Mouse (Mus musculus) limb, embryonic 13.5 days (tissue): ENCODE measurements at regions not wholly inside any gene's neighbourhood (a gene's known extent, or its start where the extent isn't known, plus 50 kb on each side); places are given as distances from the start of the nearest gene placed in this dataset.

ENCODE experiments used
- ATAC-seq: fragments of 200-750 bp; cut with Nextera tagmentation; 2 replicates; pipeline ENCODE4 v1.8.0; 2017; ENCODE audit warnings: low read depth, moderate number of reproducible peaks, moderate TSS enrichment; ENCODE audit not compliant: low FRiP score
- H3K27ac ChIP-seq: fragments of 300-500 bp; sonication (generic); 2 replicates; pipeline ENCODE4 v1.5.1; 2015; ENCODE audit warnings: inconsistent platforms, mild to moderate bottlenecking, moderate library complexity
- H3K27me3 ChIP-seq: fragments of 300-500 bp; sonication (generic); 2 replicates; pipeline ENCODE4 v1.6.1; 2015; ENCODE audit warnings: mild to moderate bottlenecking, inconsistent platforms
- H3K36me3 ChIP-seq: fragments of 300-500 bp; sonication (generic); 2 replicates; pipeline ENCODE4 v1.6.1; 2015; ENCODE audit warnings: inconsistent platforms, mild to moderate bottlenecking, moderate library complexity
- H3K4me1 ChIP-seq: fragments of 300-500 bp; sonication (generic); 2 replicates; pipeline ENCODE4 v1.6.1; 2015; ENCODE audit warnings: inconsistent platforms
- H3K4me2 ChIP-seq: fragments of 300-500 bp; sonication (generic); replicated peaks from 2 replicates; pipeline ENCODE4 v1.6.1; 2015; ENCODE audit warnings: inconsistent platforms, mild to moderate bottlenecking, moderate library complexity
- H3K4me3 ChIP-seq: fragments of 300-500 bp; sonication (generic); 2 replicates; pipeline ENCODE4 v1.5.1; 2015; ENCODE audit warnings: moderate library complexity, mild to moderate bottlenecking, inconsistent platforms
- H3K9ac ChIP-seq: fragments of 300-500 bp; sonication (generic); 2 replicates; pipeline ENCODE4 v1.6.1; 2015; ENCODE audit warnings: mild to moderate bottlenecking, inconsistent platforms
- H3K9me3 ChIP-seq: fragments of 300-500 bp; sonication (generic); 2 replicates; pipeline ENCODE4 v1.6.1; 2016; ENCODE audit warnings: inconsistent platforms
- WGBS: fragments of 180-500 bp; shearing (Covaris S2); methylation state at CpG from one replicate; pipeline ENCODE4 v1.1.7; 2015; 5-methylcytosine and 5-hydroxymethylcytosine counted together

GRCm38 (mm10) chr15:36896265-36896664 is 111.3 kb downstream of the Zfp706 start:
- no peaks in the 10 kb centered on the region for H3K36me3 ChIP-seq
- WGBS, result 74% methylated on average over 4 of the region's 4 CpGs
- ATAC-seq, result no peak

GRCm38 (mm10) chr15:36895031-36895430 is 112.5 kb downstream of the Zfp706 start:
- Histone ChIP-seq H3K4me3 (no peak overlapping the region), H3K27me3 (peaks cover 6% of the 10 kb centered on the region; the same call in 1 of the 2 replicates), H3K4me2 (no peak overlapping the region), H3K36me3 (no peaks in the 10 kb centered on the region), H3K27ac (no peak overlapping the region), H3K4me1 (peaks cover 24% of the 10 kb centered on the region), H3K9me3 (no peaks in the 10 kb centered on the region), H3K9ac (no peak overlapping the region)
- no peak for ATAC-seq
- WGBS, result 90% methylated on average over 4 of the region's 4 CpGs

More at GRCm38 (mm10) chr15:36896265-36896664, 111.3 kb downstream of the Zfp706 start:
- Histone ChIP-seq H3K9me3 (no peaks in the 10 kb centered on the region), H3K4me3 (no peak overlapping the region), H3K4me2 (no peak overlapping the region), H3K27ac (no peak overlapping the region), H3K9ac (no peak overlapping the region), H3K27me3 (0 out of 2 replicates have a peak, but pooled peaks cover 3% of the 10 kb centered on the region), H3K4me1 (peaks cover 34% of the 10 kb centered on the region)

DNA sequence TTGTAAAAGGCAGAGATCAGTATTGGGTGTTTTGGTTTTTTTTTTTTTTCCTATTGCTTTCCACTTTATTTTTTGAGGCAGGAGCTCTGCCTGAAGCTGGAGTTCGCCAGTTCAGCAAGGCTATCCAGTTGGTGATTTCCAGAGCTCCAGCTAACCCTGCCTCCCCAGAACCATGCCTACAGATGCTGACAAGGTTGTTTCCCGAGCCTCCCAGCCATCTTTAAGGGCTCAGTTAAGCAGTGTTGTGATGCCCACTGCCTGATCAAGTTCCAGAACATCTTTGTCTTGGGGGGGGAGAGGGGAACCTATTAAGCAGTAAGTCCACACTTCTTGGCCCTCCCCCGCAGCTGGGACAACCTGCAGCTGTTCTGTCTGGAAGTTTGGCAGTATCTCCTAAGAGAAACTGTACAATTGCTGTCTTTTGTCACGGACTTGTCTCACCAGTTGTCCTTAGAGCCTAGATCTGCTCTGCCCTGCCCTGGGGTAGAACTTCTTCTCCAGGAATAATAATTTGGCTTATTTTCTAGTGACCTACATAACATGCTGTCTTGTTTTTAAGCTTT is 114.1 kb downstream of the Zfp706 start:
- Histone ChIP-seq H3K4me1 (peaks cover 23% of the 10 kb centered on the region), H3K27me3 (peaks cover 6% of the 10 kb centered on the region; the same call in 1 of the 2 replicates), H3K4me2 (peak overlapping the region; percentile 49; the same call in 1 of the 2 replicates), H3K4me3 (no peak overlapping the region), H3K9me3 (no peaks in the 10 kb centered on the region), H3K9ac (no peak overlapping the region), H3K27ac (no peak overlapping the region), H3K36me3 (no peaks in the 10 kb centered on the region)
- WGBS, result 38% methylated on average over 4 of the region's 4 CpGs
- ATAC-seq, result 0 out of 2 replicates have a peak, but pooled peaks have one; percentile 40

DNA sequence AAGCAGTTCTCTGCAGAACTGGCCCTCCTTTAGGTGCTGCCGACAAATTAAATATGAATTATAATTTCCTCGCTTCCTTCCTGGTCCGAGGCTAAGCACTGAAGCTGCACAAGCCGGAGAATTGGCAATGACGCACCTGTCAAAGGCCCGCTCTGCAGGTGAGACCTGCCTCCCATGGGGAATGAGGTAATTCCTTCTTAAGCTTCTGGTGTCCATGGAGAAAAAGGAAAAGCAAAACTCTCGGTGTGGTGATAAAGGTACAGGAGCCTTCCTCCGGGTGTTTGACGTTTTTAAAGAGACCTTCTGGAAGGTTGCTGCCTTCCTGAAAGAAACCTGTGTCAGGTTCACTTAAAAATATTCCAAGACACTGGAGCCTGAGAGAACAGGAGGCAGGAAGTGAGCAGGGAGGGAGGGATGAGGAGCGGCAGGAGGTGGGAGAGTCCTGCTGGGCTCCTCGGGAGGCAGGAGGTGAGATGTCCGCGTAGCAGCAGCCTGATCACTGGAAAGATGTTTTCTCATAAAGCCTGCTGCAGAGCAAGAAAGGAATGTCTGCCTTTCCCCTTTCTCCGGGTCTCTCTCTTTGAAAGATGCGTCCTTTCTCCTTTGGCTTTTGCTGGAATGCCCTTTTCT is 114.9 kb downstream of the Zfp706 start:
- Histone ChIP-seq H3K4me2 (peak overlapping the region; percentile 49), H3K9me3 (no peaks in the 10 kb centered on the region), H3K4me3 (no peak overlapping the region), H3K4me1 (peaks cover 23% of the 10 kb centered on the region), H3K9ac (0 out of 2 replicates have a peak overlapping the region, but pooled peaks have one; percentile 0), H3K27ac (no peak overlapping the region), H3K36me3 (no peaks in the 10 kb centered on the region), H3K27me3 (peaks cover 6% of the 10 kb centered on the region; the same call in 1 of the 2 replicates)
- 7% methylated on average over 15 of the region's 15 CpGs for WGBS
- ATAC-seq, result 0 out of 2 replicates have a peak, but pooled peaks have one; percentile 36

- no peaks in the 10 kb centered on the region for H3K9me3 ChIP-seq
- peaks cover 6% of the 10 kb centered on the region; the same call in 1 of the 2 replicates for H3K27me3 ChIP-seq
- WGBS, result 18% methylated on average over 12 of the region's 12 CpGs
- no peak overlapping the region for H3K4me3 ChIP-seq
- H3K36me3 ChIP-seq, result no peaks in the 10 kb centered on the region
- H3K9ac ChIP-seq, result no peak overlapping the region
- no peak for ATAC-seq
- H3K27ac ChIP-seq, result no peak overlapping the region
- H3K4me1 ChIP-seq, result peaks cover 23% of the 10 kb centered on the region
- no peak overlapping the region for H3K4me2 ChIP-seq
These were observed 115.7 kb downstream of the Zfp706 start for GRCm38 (mm10) chr15:36891851-36892250.

GRCm38 (mm10) chr15:36891296-36891695 is 116.3 kb downstream of the Zfp706 start:
- 71% methylated on average over 1 of the region's 1 CpGs for WGBS
- Histone ChIP-seq H3K9ac (no peak overlapping the region), H3K9me3 (no peaks in the 10 kb centered on the region), H3K4me1 (peaks cover 23% of the 10 kb centered on the region), H3K27me3 (peaks cover 6% of the 10 kb centered on the region; the same call in 1 of the 2 replicates), H3K36me3 (no peaks in the 10 kb centered on the region), H3K27ac (no peak overlapping the region), H3K4me3 (no peak overlapping the region), H3K4me2 (no peak overlapping the region)
- no peak for ATAC-seq

DNA sequence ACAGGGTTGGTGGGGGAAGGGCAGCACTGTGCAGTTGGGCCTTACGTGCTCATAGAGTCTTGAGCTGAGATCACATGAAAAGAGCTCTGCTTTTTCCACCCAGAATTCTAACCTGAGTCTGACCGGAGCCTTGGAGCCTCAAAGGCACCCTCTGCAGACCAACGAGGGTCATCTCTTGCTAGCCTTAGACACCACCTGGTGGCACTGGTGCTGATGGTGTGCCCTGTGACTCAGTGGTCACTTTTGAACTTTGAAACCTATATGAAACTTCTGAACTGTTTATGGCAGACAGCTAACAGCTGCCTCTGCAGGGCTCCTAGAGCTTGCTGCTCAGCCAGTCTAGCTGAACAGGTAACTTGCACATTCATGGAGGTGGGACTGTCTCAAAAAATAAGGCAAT is 118.5 kb downstream of the Zfp706 start:
- peaks cover 32% of the 10 kb centered on the region for H3K4me1 ChIP-seq
- H3K4me3 ChIP-seq, result no peak overlapping the region
- ATAC-seq, result no peak
- H3K27ac ChIP-seq, result no peak overlapping the region
- H3K9ac ChIP-seq, result no peak overlapping the region
- peaks cover 6% of the 10 kb centered on the region; the same call in 1 of the 2 replicates for H3K27me3 ChIP-seq
- no peak overlapping the region for H3K4me2 ChIP-seq
- H3K9me3 ChIP-seq, result no peaks in the 10 kb centered on the region
- H3K36me3 ChIP-seq, result no peaks in the 10 kb centered on the region
- WGBS, result 76% methylated on average over 3 of the region's 3 CpGs

DNA sequence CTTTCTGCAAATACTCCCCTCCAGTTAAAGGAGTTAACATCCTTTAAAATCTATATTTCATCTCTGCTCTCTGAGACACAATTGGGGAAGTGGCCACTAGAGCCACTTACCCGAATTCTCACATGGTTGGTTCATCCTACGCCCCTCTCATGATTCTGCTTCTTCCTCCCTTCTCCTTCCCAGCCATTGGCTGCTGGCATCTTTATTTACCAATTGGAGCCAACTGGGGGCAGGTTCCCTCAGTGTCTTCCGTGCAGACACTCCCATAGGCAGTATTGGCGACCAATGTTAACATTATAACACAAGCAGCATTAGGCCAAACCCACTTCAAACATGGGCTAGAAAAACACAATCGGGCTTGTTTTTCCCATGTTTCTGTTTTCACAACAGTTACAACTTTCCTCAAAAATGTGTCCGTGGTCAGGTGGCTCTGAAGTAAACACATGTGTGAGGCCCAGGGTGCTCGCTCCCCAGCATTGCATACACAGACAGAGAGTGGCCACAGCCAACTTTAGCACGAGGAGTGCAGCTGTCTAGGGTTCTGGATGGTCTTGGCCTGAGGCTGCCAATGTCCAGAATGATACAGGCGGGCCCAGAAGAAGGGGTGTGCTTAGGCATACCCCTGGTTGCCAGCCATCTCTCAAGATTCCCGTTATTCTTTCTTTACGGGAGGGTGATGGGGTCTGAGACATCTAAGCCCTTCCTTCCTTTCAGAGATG is 119.1 kb downstream of the Zfp706 start:
- H3K4me2 ChIP-seq, result no peak overlapping the region
- no peaks in the 10 kb centered on the region for H3K9me3 ChIP-seq

GRCm38 (mm10) chr15:36884671-36885365 is 122.8 kb downstream of the Zfp706 start:
- Histone ChIP-seq H3K27me3 (no peaks in the 10 kb centered on the region), H3K4me2 (no peak overlapping the region), H3K9ac (no peak overlapping the region), H3K36me3 (no peaks in the 10 kb centered on the region), H3K9me3 (no peaks in the 10 kb centered on the region), H3K27ac (no peak overlapping the region), H3K4me3 (no peak overlapping the region), H3K4me1 (peaks cover 9% of the 10 kb centered on the region)
- 59% methylated on average over 11 of the region's 11 CpGs for WGBS
- peak; percentile 82 for ATAC-seq

More for the DNA sequence above, 119.1 kb downstream of the Zfp706 start:
- H3K27ac ChIP-seq, result no peak overlapping the region
- peaks cover 29% of the 10 kb centered on the region for H3K4me1 ChIP-seq
- peaks cover 5% of the 10 kb centered on the region; the same call in 1 of the 2 replicates for H3K27me3 ChIP-seq
- ATAC-seq, result no peak
- WGBS, result 76% methylated on average over 11 of the region's 11 CpGs
- H3K9ac ChIP-seq, result no peak overlapping the region
- H3K4me3 ChIP-seq, result no peak overlapping the region
- no peaks in the 10 kb centered on the region for H3K36me3 ChIP-seq

- ATAC-seq, result no peak
- Histone ChIP-seq H3K36me3 (no peaks in the 10 kb centered on the region), H3K4me3 (no peak overlapping the region), H3K27me3 (no peaks in the 10 kb centered on the region), H3K4me2 (no peak overlapping the region), H3K27ac (no peak overlapping the region), H3K9me3 (no peaks in the 10 kb centered on the region), H3K4me1 (peaks cover 9% of the 10 kb centered on the region), H3K9ac (no peak overlapping the region)
- WGBS, result 92% methylated on average over 3 of the region's 3 CpGs
These were observed 123.5 kb downstream of the Zfp706 start for GRCm38 (mm10) chr15:36884074-36884473.

GRCm38 (mm10) chr15:36883156-36883555 is 124.4 kb downstream of the Zfp706 start:
- H3K36me3 ChIP-seq, result no peaks in the 10 kb centered on the region
- no peak overlapping the region for H3K4me2 ChIP-seq
- H3K27me3 ChIP-seq, result no peaks in the 10 kb centered on the region
- H3K9me3 ChIP-seq, result no peaks in the 10 kb centered on the region
- peaks cover 9% of the 10 kb centered on the region for H3K4me1 ChIP-seq
- no peak overlapping the region for H3K9ac ChIP-seq
- ATAC-seq, result no peak; the same call in 1 of the 2 replicates
- no peak overlapping the region for H3K27ac ChIP-seq
- 82% methylated on average over 6 of the region's 6 CpGs for WGBS
- no peak overlapping the region for H3K4me3 ChIP-seq

DNA sequence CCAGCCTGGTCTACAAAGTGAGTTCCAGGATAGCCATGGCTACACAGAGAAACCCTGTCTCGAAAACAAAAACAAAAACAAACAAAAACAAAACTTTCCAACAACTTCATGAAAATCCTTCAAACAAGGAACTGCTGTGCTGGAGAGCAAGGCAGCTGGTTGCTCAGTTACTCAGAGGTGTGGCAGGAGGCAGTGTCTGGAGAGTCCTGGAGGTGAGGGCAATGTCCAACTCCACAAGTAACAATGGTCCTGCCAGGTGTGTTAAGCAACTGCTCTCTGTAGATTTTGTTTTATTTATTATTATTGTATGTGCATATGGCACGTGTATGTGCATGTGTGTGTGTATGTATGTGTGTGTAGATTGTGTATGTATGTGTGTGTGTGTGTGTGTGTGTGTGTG is 126.0 kb downstream of the Zfp706 start:
- 78% methylated on average over 2 of the region's 2 CpGs for WGBS
- no peak overlapping the region for H3K4me2 ChIP-seq

More for the DNA sequence above, 126.0 kb downstream of the Zfp706 start:
- no peaks in the 10 kb centered on the region for H3K27me3 ChIP-seq
- peaks cover 9% of the 10 kb centered on the region for H3K4me1 ChIP-seq
- H3K9me3 ChIP-seq, result no peaks in the 10 kb centered on the region
- H3K9ac ChIP-seq, result no peak overlapping the region
- H3K36me3 ChIP-seq, result no peaks in the 10 kb centered on the region
- H3K4me3 ChIP-seq, result no peak overlapping the region
- no peak for ATAC-seq
- no peak overlapping the region for H3K27ac ChIP-seq
